8 mouse cellular contexts compared by ENCODE assay signal in the genomic region with DNA sequence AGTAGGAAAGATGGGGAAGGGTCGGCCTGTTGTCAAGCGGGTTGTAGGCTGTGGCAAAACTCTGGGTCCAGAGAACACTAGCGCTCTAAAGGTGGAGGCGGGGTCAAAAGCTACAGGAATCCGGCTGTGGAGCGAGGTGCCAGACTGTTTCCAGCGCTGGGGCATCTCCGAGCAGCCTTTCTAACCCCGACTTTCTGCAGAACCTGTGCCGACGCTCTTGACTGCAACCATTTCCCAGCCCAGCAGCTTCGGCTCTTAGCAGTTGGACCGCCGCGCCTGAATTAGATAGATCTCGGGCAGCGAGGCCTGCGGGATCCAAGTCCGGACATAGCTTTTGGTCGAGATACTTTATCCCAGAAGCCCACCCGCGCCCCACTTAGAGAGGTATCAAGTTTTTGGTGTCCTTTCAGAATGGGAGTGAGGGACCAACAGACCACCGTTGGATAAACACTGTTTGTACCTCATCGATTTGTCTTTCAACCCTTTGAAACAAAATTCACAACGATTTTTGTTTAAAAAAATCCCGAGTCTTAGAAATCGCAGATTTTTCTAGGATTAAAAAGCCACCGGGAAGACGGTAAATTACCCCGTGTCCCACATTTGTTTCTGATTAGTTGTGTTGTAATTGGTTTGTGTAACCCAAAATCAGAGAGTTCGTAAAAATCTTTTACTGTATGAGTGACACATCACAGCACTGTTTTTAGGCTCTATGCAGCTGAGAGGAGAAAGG. TPM values are rescaled to one million over a fixed set of nuclear protein-coding genes. Genes with fewer than 3 reads are reported as not detected.
DNase-seq lines count a peak whose midpoint lies in the region; ATAC-seq lines count a peak whose summit lies in the region.

No protein-coding gene starts in this region.

- H3K27ac ChIP-seq in hindbrain, embryonic 12.5 days: no peak overlapping the region
- H3K27ac ChIP-seq in liver, embryonic 13.5 days: no peak overlapping the region

- no peak for ATAC-seq in hindbrain, embryonic 12.5 days (ENCODE audit: low FRiP score)
- no peak for ATAC-seq in liver, embryonic 13.5 days (ENCODE audit: low read depth)

- H3K4me1 ChIP-seq in hindbrain, embryonic 12.5 days: peaks cover 26% of the 10 kb centered on the region
- peaks cover 29% of the 10 kb centered on the region for H3K4me1 ChIP-seq in liver, embryonic 13.5 days (replicated peaks)

- peak overlapping the region; percentile 13; the same call in 1 of the 2 replicates for H3K9ac ChIP-seq in hindbrain, embryonic 12.5 days
- H3K9ac ChIP-seq in liver, embryonic 13.5 days: no peak overlapping the region

- peaks cover 89% of the 10 kb centered on the region for H3K27me3 ChIP-seq in hindbrain, embryonic 12.5 days
- peaks cover 88% of the 10 kb centered on the region for H3K27me3 ChIP-seq in liver, embryonic 13.5 days

- peak overlapping the region; percentile 58 for H3K4me2 ChIP-seq in hindbrain, embryonic 12.5 days (replicated peaks)
- peak overlapping the region; percentile 63; the same call in 1 of the 2 replicates for H3K4me2 ChIP-seq in liver, embryonic 13.5 days

- no peaks in the 10 kb centered on the region for H3K36me3 ChIP-seq in hindbrain, embryonic 12.5 days
- no peaks in the 10 kb centered on the region for H3K36me3 ChIP-seq in liver, embryonic 13.5 days

- DNase-seq in layer of hippocampus, postnatal 36 days: peak; percentile 5 to 7
- DNase-seq in layer of hippocampus, adult 18-20 months (ENCODE audit: low spot score in 2 of 2): no peak
- peak; percentile 45 for DNase-seq in embryo, embryonic 9.5 days (ENCODE audit: extremely low spot score)
- no peak for DNase-seq in liver, embryonic 13.5 days
- no peak for DNase-seq in ovary, postnatal 36 days (ENCODE audit: low spot score)
- no peak for DNase-seq in gastrocnemius, postnatal 25 days
- DNase-seq in MN1 (ENCODE audit: low spot score): no peak

- H3K9me3 ChIP-seq in hindbrain, embryonic 12.5 days (replicated peaks): no peaks in the 10 kb centered on the region
- no peaks in the 10 kb centered on the region for H3K9me3 ChIP-seq in liver, embryonic 13.5 days (replicated peaks)

- WGBS in hindbrain, embryonic 12.5 days: 2% methylated on average over 31 of the region's 31 CpGs
- 2% methylated on average over 31 of the region's 31 CpGs for WGBS in liver, embryonic 13.5 days (ENCODE audit: insufficient replicate concordance)

- peak overlapping the region; percentile 34 for H3K4me3 ChIP-seq in hindbrain, embryonic 12.5 days
- H3K4me3 ChIP-seq in liver, embryonic 13.5 days (replicated peaks): no peak overlapping the region

RNA-seq across cellular contexts. Expression of gene Isl2, which starts 1.4 kb away (rescaled TPM):
- total RNA-seq in layer of hippocampus, postnatal 36 days (2021): not detected
- not detected for total RNA-seq in layer of hippocampus, adult 18-20 months (2021)
- 16.7 and 20.0 TPM in 2 replicates for polyA plus RNA-seq in hindbrain, embryonic 12.5 days (2016; fragmentation: Nextera tagmentation; extraction: Ambion mirVana)
- 0.28 and 0.29 TPM in 2 replicates for polyA plus RNA-seq in liver, embryonic 13.5 days (2015; fragmentation: Nextera tagmentation; extraction: Ambion mirVana)
- total RNA-seq in gastrocnemius, postnatal 25 days (2021): not detected

RNA-seq across cellular contexts. Expression of gene Etfa, which starts 27.8 kb away (rescaled TPM):
- 10 to 100 TPM; 39.3 to 43.3 TPM for total RNA-seq in layer of hippocampus, postnatal 36 days (2021)
- total RNA-seq in layer of hippocampus, adult 18-20 months (2021): 10 to 100 TPM; 41.8 to 43.7 TPM
- 118 and 123 TPM in 2 replicates for polyA plus RNA-seq in hindbrain, embryonic 12.5 days (2016; fragmentation: Nextera tagmentation; extraction: Ambion mirVana)
- polyA plus RNA-seq in liver, embryonic 13.5 days (2015; fragmentation: Nextera tagmentation; extraction: Ambion mirVana): 173 and 203 TPM in 2 replicates
- total RNA-seq in gastrocnemius, postnatal 25 days (2021): 100 to 1,000 TPM; 245 to 247 TPM

Comparison
In these comparisons a context has a peak if more than half of its experiments do, and no peak if none do; other contexts are left out.
1. DNase-seq: peak in layer of hippocampus, postnatal 36 days (2 of 2) and embryo, embryonic 9.5 days (single experiment); none in layer of hippocampus, adult 18-20 months (0 of 2), liver, embryonic 13.5 days (single experiment), ovary, postnatal 36 days (single experiment), gastrocnemius, postnatal 25 days (single experiment) and MN1 (single experiment).
2. RNA of gene Etfa, which starts 27.8 kb away (total RNA-seq): 245 to 247 TPM in gastrocnemius, postnatal 25 days; 41.8 to 43.7 TPM in layer of hippocampus, adult 18-20 months and 39.3 to 43.3 TPM in layer of hippocampus, postnatal 36 days; every median in the first group is over 4 times any median in the second.